Mouse (Mus musculus) cerebellum, adult 9-10 months (tissue): ENCODE measurements around the gene Spred2.

Experiments
- DNase-seq: peaks from one replicate; pipeline ENCODE4 v3.0.0; 2022

Gene Spred2

DNA sequence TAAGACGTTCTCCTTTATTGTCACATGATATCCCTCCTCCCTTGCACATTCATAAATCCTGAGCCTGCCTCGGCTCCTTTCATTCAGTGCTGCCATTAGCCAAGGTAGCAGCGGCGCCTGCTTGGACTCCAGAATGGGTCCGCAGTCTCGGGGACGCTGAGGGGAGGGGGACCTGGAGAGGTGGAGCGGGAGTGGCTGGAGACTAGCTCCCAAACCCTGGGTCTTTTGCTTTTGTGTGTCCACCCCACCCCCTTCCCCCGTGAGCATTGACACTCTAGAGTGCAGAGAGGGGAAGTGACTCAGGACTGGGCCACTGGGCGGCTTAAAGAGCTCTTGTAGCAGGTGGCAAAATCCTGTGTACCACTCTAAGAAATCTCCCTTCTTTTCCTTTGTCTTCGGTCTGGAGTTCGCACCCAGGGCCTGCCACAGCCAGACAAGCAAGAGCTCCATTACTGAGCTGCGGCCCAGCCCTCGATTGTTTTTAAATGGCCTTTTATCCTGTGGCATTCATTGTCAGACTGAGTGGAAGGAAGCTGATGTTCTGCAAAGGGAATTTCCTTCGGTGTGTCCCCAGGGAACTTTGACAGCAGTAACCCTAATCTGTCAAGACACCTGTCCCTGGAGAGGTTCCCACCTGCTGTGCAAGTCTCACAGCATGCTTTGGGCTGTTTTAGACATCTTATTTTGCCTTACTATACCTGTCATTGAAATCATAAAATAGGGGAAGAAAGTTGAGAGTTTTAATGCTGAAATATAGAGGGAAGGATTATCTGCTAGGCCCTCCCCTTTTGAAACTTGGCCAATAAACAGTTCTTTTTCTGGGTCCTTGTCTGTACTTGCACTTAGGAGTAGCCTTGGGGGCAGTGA, 2.0 kb downstream of the Spred2 start:
- DNase-seq, result peak; percentile 84

DNA sequence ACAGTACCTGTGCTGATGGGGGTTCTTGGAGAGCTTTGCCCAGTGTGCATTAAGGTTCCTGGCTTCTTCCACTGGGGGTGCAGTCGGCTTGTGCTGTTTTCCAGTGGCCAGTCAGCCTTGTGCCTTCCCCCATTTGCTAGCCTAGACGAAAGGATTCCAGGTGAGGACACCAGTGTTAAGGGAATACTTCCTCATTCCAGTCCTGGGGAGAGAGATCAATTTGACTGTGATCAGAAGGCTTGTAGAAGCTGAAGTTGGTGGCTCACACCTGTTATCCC, 2.6 kb downstream of the Spred2 start:
- no peak for DNase-seq

DNA sequence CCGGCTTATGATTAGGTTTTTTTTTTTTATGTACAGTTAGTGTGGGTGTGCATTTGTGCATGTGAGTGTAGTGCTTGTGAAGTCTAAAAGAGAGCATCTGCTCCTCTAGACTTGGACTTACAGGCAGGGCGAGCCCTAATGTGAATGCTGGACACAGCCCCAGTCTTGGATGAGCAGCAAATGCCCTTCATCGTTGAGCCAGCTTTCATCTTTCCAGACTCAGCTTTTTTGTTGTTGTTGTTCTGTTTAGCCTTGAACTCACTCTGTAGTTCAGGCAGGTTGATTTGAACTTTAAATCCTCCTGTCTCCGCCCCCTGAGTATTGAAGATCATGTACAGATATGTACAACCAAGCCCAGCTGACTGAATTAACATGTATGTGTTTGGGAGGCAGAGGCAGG, 4.5 kb downstream of the Spred2 start:
- DNase-seq, result peak; percentile 67

DNA sequence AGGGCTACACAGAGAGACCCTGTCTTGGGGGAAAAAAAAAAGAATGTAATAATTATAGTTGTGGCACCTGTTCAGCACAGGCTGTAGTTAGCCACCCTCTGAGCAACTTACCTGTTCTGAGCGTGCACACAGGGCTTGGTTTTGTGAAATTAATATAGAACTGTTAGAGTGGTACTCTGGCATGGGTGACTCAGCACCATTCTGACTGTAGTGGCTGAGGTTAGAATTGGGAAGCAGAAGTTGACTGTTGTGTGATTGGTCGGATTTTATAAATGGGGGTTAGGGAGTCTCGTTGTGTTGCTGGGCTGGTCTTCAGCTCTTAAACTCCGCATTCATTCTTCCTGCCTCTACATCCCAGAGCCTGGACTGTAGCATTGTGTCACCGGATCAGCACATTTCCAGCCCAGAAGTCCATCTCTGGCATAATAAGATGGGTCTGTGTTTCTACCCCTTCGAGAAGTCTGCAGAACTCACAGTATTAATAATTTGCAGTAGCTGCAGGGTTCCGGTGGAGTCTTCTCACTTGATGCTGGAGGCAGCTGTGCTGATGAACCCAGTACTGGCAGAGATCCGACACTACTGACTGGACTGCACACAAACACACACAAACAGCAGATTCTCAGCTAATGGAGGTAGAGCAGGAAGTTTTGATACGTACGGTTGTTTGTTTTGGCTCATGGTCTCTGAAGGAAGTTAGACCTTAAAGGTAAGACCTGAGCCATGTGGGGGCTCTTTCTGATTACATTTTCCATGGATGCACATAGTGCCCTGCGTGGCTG, 5.1 kb downstream of the Spred2 start:
- peak; percentile 62 for DNase-seq

DNA sequence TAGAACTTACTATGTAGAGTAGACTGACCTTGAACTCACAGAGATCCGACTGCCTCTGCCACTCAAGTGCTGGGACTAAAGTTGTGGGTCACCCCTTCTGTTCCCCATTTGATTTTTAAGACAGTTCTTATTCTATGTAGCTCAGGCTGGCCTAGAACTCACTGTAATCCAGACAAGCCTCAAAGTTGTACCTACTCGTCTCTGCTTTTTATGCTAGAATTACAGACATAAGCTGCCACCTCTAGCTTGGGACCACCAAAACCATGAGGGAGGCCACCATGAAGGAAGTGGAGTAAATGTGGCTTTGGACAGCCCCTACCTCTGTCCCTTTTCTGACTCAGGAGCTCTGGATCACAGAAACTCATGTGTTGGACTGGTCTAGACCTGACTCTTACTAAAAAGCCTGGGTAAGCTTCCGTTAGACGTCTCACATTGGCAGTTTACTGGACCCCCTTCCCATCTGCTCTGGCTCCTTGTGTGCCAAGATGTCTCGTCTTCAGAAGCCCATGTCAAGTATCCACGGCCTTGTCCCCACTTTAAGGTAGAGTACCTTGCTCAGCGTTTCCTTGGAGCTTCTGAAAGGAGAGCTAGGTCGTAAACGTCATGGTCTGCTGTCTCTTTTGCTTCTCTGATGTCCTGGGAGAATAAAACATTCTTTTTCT, 7.5 kb downstream of the Spred2 start:
- DNase-seq, result peak; percentile 54

DNA sequence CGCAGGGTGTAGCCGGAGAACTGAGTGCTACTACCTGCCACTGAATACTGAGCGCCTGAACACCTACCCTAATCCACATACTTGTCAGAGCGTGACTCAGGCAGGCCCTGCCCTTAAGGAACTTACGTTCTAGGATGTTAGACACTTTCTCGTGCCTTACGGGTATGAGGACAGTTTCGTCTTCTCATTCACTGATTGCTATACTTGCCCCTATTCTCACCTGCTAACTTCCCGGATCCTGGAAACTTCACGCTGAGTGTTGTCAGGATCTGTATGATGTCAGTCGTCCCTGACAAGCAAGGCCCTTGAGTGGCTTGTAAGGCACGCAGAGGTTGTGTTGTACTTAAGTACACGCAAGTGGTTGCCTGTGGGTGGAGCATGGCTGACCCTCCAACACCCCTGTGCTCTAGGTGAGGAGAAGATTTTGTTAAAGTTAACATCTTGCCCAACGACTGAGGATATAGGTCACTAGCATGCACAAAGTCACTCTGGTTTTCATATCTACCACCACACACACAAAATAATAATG, 8.9 kb downstream of the Spred2 start:
- DNase-seq, result no peak

DNA sequence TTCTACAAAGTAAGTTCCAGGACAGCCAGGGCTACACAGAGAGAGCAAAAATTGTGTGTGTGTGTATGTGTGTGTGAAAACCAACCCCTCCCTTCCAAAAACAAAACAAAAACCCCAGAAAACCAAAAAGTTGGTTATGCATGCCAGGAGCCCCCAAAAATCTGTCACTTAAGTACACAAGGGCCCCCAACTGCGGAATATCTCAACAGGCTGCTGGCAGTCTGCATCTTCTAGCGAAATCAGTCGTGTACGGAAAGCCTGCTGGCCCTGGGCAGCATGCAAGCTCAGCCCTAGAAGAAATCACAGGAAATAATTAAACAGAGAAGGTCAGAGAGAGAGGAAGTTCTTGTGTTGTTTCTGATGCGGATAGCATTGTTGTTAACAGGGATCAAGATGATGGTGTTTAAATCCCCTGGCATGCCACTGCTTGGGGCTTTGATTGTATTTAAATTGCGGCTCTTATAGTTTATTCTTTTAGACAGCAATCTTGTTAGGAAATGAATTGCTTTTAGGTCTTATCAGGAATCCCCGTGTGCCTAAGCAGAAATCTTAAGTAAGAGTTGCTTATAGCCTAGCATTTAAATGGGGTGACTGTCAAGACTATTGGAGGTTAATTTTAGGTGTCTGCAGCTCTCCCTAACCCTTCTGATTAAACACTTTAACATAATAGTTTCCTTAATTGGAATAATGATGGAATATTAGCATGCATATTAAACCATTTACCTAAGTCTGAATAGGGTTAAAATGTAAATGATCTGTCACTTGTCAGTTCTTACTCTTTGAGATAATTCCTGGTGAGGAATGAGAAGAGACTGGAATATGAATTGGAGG, 11.6 kb downstream of the Spred2 start:
- DNase-seq, result no peak

DNA sequence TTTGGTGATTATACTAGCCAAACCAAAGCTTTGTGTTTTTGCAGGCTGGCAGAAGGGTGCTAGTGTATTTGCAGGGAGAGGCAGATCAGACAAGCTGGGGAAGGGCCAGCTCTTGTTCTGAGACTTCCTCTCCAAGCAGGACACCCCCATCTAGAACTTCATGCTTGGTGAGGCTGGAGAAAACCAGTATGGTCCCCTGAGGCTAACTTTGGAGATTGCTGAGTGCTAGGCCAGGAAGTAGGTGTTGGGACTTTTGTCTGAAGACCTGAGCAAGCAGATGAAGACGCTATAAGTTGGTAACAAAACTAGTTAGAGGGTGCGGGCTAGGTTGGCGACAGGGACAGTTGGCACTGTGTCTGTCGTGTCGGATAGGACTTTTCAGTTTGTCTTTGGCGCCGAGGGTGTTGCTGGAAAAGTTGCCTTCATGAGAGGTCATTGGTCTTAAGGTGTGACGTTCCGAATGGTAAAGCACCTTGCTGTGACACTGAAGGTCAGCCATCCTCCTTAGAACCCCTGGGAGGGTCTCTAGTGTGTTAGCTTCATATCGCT, 14.4 kb downstream of the Spred2 start:
- DNase-seq, result no peak

DNA sequence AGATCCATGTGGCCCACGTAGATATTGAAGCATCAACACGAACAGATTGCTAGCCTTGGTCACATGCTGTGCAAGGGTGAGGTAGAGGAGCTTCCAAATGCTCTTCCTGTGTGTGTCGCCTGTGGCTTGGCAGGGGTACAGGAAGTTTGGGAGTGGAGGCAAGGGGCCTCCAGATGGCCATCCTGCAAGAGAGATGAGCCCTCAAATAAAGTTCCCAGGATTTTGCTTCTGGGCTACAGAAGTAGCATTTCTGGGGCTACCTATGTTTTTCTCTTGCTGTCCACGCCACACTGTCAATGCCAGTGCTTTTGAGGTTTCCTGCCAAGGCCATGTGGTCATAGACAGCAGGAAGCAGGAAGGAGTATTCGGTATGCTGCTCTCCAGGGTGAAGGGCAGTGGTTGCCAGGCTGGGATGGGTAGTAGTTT, 15.1 kb downstream of the Spred2 start:
- peak; percentile 99 for DNase-seq

DNA sequence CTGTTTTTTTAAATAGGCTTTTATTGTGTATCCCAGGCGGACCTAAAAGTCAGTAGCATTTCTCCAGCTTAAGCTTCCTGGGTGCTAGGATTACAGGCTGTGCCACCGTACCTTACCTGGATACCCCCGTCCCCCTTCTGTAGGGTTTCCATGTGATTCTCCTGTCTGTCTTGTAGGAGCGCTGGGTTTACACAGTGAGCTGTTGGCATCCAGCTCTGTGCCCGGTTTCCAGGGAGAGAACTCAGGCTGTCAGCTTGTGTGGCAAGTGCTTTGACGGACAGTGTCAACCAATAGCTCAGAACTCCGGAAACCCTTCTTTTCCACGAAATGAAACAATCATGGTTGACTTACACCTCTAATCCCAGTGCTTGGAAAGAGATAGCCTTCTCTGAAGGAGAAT, 15.7 kb downstream of the Spred2 start:
- peak; percentile 83 for DNase-seq

DNA sequence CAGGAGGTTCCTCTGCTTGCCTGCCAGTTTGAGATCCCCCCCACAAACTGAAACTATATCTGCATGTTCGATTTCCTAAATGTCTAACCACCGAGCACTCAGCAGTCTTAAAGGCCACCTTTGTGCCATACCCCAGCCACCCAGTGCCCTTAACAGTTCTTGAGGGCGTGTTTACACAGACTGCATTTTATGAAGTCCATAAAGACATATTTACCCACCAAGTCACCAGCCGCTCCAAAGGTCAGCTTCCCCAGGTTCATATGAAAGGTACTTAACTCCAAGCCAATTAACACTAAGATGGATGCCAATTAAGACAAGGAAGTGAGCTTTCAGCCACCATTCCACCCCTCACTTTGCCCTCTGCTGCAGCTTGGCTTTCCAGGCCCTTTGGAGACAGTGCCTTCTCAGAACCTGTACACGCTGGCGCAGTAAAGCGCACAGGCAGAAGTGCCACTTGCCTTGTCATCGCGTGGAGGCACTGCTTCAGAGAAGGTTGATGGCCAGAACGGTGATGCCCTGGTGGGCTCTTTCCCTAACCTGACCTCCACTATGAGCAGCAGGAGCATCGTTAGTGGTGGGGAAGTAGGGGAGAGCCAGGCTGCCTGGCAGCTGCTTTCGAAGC, 17.1 kb downstream of the Spred2 start:
- peak; percentile 63 for DNase-seq

DNA sequence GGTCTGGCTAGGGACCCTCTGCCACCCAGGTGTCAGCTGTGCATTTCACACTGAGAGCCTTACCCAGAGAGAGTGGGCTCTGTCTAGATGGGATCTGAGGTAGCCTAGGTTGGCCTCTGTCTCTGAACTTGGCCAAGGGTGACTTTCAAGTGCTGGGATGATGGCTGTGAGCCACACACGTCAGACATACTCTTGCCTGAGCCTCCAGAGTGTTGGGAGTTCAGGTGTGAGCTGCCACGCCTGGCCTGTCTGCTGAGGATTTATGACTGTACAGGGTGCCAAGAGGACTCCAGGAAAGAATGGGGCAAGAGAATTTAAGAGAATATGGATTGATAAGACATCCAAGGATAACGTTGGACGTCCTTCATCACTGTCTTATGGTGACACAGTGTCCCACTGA, 17.8 kb downstream of the Spred2 start:
- DNase-seq, result no peak

DNA sequence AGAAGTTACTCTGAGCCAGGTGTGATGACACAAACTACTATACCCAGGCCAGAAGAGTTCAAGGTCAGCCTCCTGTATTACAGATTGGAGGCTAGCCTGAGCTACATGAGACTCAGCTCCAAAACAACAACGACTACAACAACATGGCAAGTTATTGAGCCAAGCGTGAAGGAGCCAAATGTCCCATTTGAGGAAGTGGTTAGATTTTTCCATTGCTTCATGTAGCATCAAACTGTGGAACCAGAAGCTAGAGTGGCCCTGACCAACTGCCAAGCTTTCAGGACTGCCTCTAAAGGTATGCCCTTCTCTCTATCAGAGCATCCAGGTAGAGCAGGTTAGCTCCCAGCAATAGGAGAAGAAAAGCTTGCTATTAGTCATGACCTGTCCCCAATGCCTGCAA, 19.6 kb downstream of the Spred2 start:
- no peak for DNase-seq

DNA sequence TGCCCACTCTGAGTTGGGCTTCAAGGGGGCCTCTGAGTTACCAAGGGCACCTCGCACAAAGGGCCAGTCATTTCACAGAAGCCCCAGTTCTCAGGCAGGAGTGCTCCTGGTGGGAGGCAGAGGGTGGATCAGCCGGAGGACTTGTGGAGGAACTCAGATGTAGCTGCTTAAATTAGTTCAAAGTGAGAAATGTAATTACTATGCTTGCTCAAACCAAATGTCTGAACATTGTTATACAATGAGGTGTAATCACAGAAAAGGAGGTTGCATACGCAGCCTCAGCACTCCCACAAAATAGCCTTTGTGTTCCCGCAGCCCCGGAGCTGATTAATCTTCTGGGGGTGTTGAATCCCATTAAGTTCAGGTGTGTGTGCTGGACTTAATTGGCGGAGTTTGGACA, 20.5 kb downstream of the Spred2 start:
- DNase-seq, result no peak

DNA sequence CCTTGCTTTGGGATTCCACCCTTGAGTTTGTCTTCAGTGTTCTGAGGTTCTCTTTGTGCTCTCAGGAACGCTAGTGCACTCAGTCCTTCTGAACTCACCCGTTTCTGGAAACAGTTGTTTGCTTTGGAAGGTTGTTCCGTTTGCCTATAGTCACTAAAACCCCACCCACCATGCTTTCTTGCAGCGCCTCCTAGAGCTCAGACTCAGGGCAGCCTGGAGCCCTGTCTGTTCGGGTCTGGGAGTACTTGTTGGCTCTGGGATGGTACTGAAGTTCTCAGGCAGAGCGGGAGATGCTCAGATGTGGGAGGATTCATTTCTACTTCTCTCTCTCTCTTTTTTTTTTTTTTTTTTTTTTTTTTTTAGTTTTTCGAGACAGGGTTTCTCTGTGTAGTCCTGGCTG, 22.5 kb downstream of the Spred2 start:
- no peak for DNase-seq

DNA sequence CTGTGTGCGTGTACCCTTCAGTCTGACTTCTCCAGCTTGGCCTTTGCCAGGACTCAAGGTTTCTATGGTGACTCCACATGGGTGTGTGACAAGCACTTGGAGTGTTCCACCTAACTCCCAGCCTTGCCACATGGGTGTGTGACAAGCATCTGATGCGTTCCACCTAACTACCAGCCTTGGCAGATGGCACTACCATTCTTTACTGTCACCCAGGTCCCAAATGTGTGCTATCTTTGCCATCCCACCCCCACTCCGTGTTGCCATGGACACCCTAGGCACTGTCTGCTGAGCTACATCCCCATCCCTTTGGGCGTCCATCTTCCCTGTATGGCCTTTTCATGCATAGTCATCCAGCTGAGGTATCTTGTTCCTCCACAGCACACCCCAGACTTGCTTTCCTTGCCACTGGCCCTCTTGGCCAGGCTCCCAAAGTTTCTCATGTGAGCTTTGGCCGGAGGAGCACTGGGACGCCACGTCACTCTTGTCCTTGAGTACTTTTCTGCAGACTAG, 23.5 kb downstream of the Spred2 start:
- peak; percentile 61 for DNase-seq

DNA sequence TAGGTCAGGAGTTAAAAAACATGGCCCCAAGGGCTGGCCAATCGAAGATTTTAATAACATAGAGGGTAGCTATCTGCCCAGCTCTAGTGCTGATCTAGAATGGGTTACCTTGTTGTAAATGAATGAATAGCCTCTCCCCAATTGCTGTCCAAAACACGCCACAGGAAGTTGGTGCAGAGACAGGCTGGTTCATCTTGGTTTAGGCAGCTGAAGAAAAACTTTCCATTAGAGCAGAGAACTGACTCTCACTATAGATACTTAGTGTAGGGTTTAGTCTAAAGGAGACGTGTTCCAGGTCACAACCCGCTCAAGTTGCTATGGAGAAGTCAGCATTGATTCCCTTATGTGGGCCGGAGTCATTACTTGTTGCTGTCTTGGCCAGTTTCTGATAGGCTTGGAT, 25.6 kb downstream of the Spred2 start:
- no peak for DNase-seq

DNA sequence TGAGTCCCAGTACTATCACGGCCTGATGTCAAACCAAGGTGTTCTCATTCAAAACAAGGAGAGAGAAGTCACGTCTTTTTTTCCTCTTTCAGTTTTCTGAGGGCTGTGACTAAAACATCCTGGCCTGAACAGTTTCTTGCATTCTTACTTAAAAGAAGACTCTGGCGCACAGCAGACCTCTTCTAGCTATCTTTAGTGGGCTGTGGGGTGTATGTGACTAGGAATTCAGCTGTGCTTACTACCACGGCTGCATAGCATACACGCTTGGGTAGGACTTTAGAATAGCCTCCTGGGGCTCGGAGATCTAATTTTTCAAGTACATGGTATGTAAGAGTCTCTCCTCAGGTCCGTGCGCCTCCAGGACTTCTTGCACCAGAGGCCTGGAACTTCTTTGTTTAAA, 26.0 kb downstream of the Spred2 start:
- DNase-seq, result no peak

DNA sequence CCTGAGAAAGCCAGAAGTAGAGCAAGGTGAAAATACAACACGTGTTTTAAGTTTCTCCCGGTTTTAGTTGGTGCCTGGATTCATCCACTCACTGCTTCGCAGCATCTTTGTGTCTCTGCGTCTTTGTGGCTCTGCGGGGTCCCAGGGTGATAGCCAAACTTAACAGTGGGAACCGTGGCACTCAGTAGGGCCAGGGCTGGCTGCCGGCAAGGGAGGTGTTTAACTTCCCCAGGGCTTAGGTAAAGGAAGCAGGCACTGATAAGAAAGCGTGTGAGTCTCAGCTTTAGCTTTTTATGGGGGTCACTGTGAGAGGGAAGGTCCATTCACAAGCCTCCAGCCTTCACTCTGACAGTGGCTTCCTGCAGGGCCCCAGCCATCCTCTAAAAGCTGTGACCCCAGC, 28.8 kb downstream of the Spred2 start:
- DNase-seq, result no peak

DNA sequence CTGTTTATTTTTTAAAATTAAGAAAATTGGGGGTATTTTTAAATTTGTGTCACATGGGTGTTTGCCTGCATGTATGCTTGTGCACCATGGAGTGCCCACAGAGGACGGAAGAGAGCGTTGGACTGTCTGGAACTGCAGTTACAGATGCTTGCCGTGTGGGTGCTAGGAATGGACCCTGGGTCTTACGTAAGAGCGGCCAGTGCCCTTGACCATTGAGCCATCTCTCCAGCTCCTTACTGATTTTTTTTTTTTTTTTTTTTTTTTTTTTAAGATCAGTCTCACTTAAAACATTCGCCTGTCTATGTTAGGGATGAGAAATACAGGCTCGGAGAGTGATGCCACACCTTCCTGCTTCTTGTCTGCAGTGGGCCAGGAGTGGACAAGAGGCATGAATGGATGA, 29.7 kb downstream of the Spred2 start:
- no peak for DNase-seq

DNA sequence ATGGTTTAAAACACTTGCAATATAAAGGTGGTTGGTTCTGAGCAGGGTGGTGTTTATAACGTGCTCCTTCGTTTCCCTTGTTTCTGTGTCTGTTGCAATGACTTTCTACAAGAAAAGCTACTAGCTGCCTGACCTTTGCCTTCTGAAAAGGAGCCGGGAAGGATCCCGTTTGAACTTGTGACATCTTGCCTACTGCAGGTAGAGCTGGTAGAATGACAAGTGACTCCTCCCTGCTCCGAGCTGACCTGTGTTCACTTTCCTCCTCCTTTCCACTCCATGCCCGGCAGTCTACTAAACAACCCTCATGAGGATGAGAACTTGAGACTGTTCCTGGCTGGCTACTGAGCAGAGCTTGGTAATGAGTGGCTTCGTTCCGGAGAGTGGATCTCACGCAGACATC, 30.9 kb downstream of the Spred2 start:
- DNase-seq, result no peak

DNA sequence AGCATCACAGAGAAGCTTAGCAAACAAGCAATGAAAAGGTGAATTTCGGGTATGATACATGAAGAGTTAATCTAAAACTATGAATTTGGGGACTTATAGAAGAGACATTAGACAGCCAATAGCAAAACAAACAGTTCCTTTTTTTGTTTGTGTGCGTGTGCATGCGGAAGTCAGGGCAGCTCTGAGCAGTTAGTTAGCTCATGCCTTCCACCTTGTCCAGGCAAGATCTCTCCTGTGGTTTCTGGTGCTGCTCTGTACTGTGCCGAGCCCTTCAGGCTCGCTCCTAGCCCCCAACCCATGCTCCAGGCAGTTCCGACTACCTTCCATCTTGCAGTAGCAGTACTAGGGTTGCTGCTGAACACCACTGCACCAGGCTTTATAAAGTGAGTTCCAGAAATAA, 31.5 kb downstream of the Spred2 start:
- DNase-seq, result no peak
